Mouse (Mus musculus) hindbrain, postnatal 0 days (tissue): ENCODE measurements at regions not wholly inside any gene's neighbourhood (a gene's known extent, or its start where the extent isn't known, plus 50 kb on each side); places are given as distances from the start of the nearest gene placed in this dataset.

Source experiments
- ATAC-seq: fragments of 200-750 bp; cut with Nextera tagmentation; 2 replicates; pipeline ENCODE4 v1.8.0; 2017; ENCODE audit warnings: mild to moderate bottlenecking, moderate TSS enrichment, moderate library complexity
- DNase-seq: peaks from one replicate; pipeline ENCODE4 v3.0.0-alpha.2; 2015; ENCODE audit warnings: low spot score
- H3K27ac ChIP-seq: fragments of 300-500 bp; sonication (generic); 2 replicates; pipeline ENCODE4 v1.5.1; 2014; ENCODE audit warnings: mild to moderate bottlenecking
- H3K27me3 ChIP-seq: fragments of 300-500 bp; sonication (generic); 2 replicates; pipeline ENCODE4 v1.6.1; 2014; ENCODE audit warnings: low read length, mixed read lengths; ENCODE audit not compliant: insufficient read depth
- H3K36me3 ChIP-seq: fragments of 300-500 bp; sonication (generic); 2 replicates; pipeline ENCODE4 v1.6.1; 2014; ENCODE audit warnings: low read length, mixed read lengths; ENCODE audit not compliant: insufficient read depth
- H3K4me1 ChIP-seq: fragments of 300-500 bp; sonication (generic); 2 replicates; pipeline ENCODE4 v1.6.1; 2014; ENCODE audit warnings: antibody characterized with exemption, low read length, mixed read lengths; ENCODE audit not compliant: insufficient read depth
- H3K4me2 ChIP-seq: fragments of 300-500 bp; sonication (generic); 2 replicates; pipeline ENCODE4 v1.6.1; 2014; ENCODE audit warnings: low read depth, mild to moderate bottlenecking, low read length, moderate library complexity, mixed read lengths
- H3K4me3 ChIP-seq: fragments of 300-500 bp; sonication (generic); 2 replicates; pipeline ENCODE4 v1.5.1; 2014; ENCODE audit warnings: low read length
- H3K9ac ChIP-seq: fragments of 300-500 bp; sonication (generic); replicated peaks from 2 replicates; pipeline ENCODE4 v1.6.1; 2014; ENCODE audit warnings: mild to moderate bottlenecking, low read length, moderate library complexity, mixed read lengths
- H3K9me3 ChIP-seq: fragments of 300-500 bp; sonication (generic); 2 replicates; pipeline ENCODE4 v1.6.1; 2016; ENCODE audit warnings: low read length, mixed read lengths
- CTCF ChIP-seq: IDR thresholded peaks from 2 replicates; pipeline ENCODE4 v1.5.1; 2016; ENCODE audit warnings: antibody characterized with exemption, control low read depth, low read depth
- WGBS: fragments of 180-500 bp; shearing (Covaris S2); extraction: QIAGEN DNeasy Blood & Tissue Kit; methylation state at CpG from one replicate; pipeline ENCODE4 v1.1.7; 2014; 5-methylcytosine and 5-hydroxymethylcytosine counted together

DNA sequence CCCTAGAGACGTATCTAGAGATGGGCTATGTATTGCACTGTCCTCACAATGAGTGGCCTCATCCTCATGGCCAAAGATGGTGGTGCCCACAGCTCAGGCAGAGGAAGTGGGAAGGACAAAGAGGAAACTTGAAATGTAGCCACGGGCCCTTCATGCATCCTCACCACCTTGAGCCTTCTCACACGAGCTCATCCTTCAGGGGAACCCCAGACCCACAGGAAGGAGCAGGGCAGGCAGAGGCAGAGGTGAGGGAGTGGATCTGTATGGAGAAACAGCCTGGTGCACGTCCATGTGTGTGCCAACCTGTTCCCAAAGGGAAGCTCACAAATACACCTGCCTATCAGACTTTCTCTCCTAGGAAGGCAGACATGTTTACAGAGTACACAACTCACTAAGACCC, 143.0 kb downstream of the Tomm20 start:
- no peaks in the 10 kb centered on the region for H3K4me1 ChIP-seq
- H3K4me3 ChIP-seq, result no peak overlapping the region
- H3K36me3 ChIP-seq, result no peaks in the 10 kb centered on the region
- no peak for DNase-seq
- H3K4me2 ChIP-seq, result no peak overlapping the region
- ATAC-seq, result no peak
- H3K9ac ChIP-seq, result no peak overlapping the region
- H3K9me3 ChIP-seq, result no peaks in the 10 kb centered on the region
- 79% methylated on average over 4 of the region's 4 CpGs for WGBS
- no peak overlapping the region for H3K27ac ChIP-seq
- no peak for TF ChIP-seq CTCF
- H3K27me3 ChIP-seq, result no peaks in the 10 kb centered on the region

DNA sequence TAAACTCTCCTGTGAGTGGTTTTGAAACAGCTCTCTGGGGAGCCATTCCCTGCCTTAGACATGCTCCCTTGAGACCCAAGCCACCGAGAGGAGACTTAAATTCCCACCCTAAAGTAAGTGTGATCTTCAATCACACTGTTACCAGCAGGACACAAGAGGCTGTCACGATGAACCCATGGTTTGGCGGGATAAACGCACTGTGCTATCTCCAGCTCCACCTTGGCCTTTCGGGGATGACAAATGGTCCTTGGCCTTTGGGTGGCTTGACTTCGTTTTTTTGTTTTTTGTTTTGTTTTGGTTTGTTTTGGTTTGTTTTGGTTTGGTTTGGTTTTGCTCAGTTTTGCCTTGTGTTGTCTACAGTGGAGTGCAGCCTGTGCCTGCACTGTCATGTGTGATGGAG, 144.7 kb downstream of the Tomm20 start:
- Histone ChIP-seq H3K27me3 (no peaks in the 10 kb centered on the region), H3K4me2 (no peak overlapping the region), H3K9me3 (no peaks in the 10 kb centered on the region), H3K27ac (no peak overlapping the region), H3K9ac (no peak overlapping the region), H3K4me3 (no peak overlapping the region), H3K36me3 (no peaks in the 10 kb centered on the region), H3K4me1 (no peaks in the 10 kb centered on the region)
- DNase-seq (no peak), ATAC-seq (no peak)
- TF ChIP-seq CTCF, result no peak
- WGBS, result 74% methylated on average over 6 of the region's 6 CpGs

DNA sequence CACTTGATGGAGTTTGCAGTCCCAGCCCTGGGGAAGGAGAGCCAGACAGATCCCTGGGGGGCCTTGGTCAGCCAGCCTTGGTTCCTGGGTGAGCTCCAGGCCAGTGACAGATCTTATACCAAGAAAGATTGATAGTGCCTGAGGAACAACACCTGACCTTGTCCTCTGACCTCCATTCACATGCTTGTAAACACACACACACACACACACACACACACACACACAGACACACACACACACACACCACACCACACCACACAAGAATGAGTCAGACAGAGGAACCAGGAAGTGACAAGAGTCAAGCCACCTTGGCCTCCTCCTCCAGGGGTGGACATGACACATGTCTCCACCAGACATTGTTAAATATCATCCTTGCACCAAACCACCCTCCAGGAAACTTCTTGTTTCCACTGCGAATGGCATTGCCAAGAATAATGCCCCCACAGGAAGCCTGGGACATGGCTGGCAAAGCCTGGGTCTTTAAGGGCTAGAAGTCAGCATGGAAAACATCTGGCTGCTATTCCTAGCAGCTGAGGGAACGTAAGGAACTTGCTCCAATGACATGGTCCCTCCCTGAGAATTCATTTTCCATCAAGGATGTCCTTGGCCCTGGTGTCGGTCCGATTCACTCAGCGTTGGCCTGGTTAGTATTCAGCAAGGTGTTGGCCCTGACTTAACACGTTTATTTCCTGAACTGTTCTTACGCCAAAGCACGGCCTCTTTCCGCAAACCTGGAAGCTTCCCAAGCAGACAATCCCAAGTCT, 147.9 kb downstream of the Tomm20 start:
- TF ChIP-seq CTCF, result no peak
- Histone ChIP-seq H3K4me1 (no peaks in the 10 kb centered on the region), H3K4me3 (no peak overlapping the region), H3K36me3 (no peaks in the 10 kb centered on the region), H3K27ac (no peak overlapping the region), H3K9ac (no peak overlapping the region), H3K4me2 (no peak overlapping the region), H3K27me3 (no peaks in the 10 kb centered on the region), H3K9me3 (no peaks in the 10 kb centered on the region)
- no peak for DNase-seq
- 68% methylated on average over 9 of the region's 9 CpGs for WGBS
- no peak for ATAC-seq

DNA sequence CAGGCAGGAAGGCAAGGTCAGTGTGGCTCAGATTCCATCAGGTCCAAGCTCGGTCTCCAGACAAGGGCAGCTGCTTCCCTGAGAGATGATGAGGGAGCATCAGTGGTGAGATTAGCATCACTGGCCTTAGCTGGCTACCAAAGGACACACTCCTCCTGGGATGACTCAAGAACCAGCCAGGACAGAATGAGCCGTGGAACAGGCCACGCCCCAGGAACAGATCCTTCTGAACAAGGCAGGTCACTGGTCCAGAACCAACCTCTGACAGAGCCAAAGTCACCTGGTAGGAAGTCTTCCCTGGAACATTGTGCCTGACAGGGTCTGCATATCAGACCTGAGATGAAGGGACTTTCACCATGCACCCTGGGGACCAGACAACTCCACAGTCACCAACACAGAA, 152.0 kb downstream of the Tomm20 start:
- 75% methylated on average over 3 of the region's 3 CpGs for WGBS
- no peak for TF ChIP-seq CTCF
- Histone ChIP-seq H3K9me3 (no peaks in the 10 kb centered on the region), H3K9ac (no peak overlapping the region), H3K36me3 (no peaks in the 10 kb centered on the region), H3K4me3 (no peak overlapping the region), H3K4me2 (no peak overlapping the region), H3K27me3 (no peaks in the 10 kb centered on the region), H3K27ac (no peak overlapping the region), H3K4me1 (no peaks in the 10 kb centered on the region)
- DNase-seq (no peak), ATAC-seq (no peak)

DNA sequence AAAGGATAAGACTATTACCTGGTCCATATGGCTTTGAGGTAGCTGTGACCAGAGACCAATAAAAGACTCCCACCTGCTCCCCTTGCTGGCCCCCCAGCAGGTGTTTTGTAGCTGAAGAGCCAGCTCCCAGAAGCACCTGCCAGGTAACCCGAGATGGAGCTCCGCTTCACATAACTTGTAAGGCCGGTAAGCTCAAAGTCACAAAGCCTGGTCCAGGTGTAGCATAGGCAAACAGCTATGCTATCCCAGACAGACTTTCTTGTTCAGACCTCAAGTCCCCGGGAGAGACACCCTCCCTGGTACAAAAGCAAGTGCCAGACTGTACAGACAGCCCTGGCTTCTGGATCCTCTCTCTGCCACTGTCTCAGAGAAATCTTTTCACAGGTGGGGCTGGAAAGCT, 154.6 kb downstream of the Tomm20 start:
- H3K36me3 ChIP-seq, result no peaks in the 10 kb centered on the region
- H3K4me1 ChIP-seq, result no peaks in the 10 kb centered on the region
- H3K9me3 ChIP-seq, result no peaks in the 10 kb centered on the region
- H3K4me3 ChIP-seq, result no peak overlapping the region
- DNase-seq (no peak), ATAC-seq (no peak)
- WGBS, result 85% methylated on average over 4 of the region's 4 CpGs
- no peak overlapping the region for H3K27ac ChIP-seq
- H3K4me2 ChIP-seq, result no peak overlapping the region
- no peak overlapping the region for H3K9ac ChIP-seq
- H3K27me3 ChIP-seq, result no peaks in the 10 kb centered on the region
- TF ChIP-seq CTCF, result no peak

DNA sequence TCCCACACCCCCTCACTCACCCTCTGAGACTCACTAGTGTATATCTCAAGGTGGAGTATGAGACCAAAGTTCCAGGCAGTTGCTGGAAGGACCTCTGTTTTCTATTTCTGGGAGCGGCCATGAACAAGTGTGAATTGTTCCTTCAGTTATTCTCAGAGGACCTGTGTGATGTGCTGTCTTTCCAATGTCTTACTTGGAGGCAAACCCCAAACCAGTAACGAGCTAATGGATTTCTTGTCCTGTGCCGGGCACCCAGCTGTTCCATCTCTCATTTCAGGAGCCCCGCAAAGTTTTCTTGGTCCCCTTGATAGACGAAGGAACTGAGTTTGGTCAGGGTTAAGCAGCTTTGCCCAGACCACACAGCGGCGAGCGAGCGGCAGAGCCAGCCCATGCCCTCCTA, 155.4 kb downstream of the Tomm20 start:
- 90% methylated on average over 9 of the region's 9 CpGs for whole genome bisulfite sequencing
- H3K36me3 ChIP-seq, result no peaks in the 10 kb centered on the region

DNA sequence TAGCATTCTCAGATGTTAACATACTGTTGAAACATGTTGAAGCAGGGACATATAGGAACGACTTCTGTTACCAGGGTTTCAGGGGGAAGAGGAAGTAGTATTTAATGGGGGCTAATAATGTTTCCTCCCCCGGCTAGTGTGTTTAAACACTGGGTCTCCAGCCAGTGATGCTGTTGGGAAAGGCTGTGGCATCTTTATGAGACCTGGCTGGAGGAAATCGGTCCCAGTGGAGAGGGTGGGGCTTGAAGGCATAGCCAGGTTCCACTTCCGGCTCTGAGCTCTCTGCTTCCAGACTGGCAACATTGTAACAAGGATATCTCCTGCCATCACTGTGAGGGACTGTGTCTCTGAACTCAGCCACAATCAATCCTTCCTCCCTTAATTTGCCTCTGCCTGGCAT, 156.6 kb downstream of the Tomm20 start:
- TF ChIP-seq CTCF, result no peak
- Histone ChIP-seq H3K4me3 (no peak overlapping the region), H3K36me3 (no peaks in the 10 kb centered on the region), H3K27me3 (no peaks in the 10 kb centered on the region), H3K27ac (no peak overlapping the region; the same call in 1 of the 2 replicates), H3K9me3 (no peaks in the 10 kb centered on the region), H3K4me1 (no peaks in the 10 kb centered on the region), H3K9ac (no peak overlapping the region), H3K4me2 (no peak overlapping the region)
- 73% methylated on average over 4 of the region's 4 CpGs for WGBS
- DNase-seq (no peak), ATAC-seq (no peak)

More for the DNA sequence above, 155.4 kb downstream of the Tomm20 start:
- no peaks in the 10 kb centered on the region for H3K27me3 ChIP-seq
- no peaks in the 10 kb centered on the region for H3K4me1 ChIP-seq
- H3K27ac ChIP-seq, result no peak overlapping the region
- no peak overlapping the region for H3K4me2 ChIP-seq
- TF ChIP-seq CTCF, result no peak
- ATAC-seq (no peak), DNase-seq (no peak)
- no peak overlapping the region for H3K4me3 ChIP-seq
- H3K9me3 ChIP-seq, result no peaks in the 10 kb centered on the region
- H3K9ac ChIP-seq, result no peak overlapping the region
